Mouse (Mus musculus) urinary bladder, adult 2 months (tissue): ENCODE measurements around the gene Tnfrsf12a. TPM values are rescaled to one million over a fixed set of nuclear protein-coding genes. Genes with fewer than 3 reads are reported as not detected.

Source experiments
- DNase-seq: peaks from one replicate; pipeline ENCODE4 v3.0.0; 2022; ENCODE audit warnings: low spot score
- polyA plus RNA-seq: library from polyadenylated mRNA; depleted of rRNA; stranded (reverse); fragments of >200 nt; gene quantifications from 2 replicates; pipeline ENCODE4 v1.2.3, GENCODE M21; 2012; rRNA removed

Gene Tnfrsf12a
- polyA plus RNA-seq, 1 experiment: 26.7 TPM

DNA sequence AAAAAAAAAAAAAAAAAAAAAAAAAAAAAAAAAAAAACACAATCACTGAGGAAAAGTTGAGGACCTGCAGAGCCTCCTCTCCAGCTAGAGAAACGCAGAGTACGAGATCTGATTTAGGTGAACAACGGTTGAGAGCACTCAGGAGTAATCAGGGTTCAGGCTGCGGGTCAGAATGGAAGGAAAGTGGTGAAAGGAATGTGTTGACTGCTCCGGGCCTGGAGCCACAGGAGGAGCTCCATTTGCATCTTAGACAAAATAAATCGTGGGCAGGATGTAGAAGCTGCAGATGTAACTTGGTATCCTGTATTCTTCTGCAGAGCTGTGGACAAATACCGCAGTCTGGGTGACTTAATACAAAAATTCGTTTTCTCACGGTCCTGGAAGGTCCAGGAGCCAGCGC, 31.4 kb downstream of the Tnfrsf12a start:
- DNase-seq: no peak

DNA sequence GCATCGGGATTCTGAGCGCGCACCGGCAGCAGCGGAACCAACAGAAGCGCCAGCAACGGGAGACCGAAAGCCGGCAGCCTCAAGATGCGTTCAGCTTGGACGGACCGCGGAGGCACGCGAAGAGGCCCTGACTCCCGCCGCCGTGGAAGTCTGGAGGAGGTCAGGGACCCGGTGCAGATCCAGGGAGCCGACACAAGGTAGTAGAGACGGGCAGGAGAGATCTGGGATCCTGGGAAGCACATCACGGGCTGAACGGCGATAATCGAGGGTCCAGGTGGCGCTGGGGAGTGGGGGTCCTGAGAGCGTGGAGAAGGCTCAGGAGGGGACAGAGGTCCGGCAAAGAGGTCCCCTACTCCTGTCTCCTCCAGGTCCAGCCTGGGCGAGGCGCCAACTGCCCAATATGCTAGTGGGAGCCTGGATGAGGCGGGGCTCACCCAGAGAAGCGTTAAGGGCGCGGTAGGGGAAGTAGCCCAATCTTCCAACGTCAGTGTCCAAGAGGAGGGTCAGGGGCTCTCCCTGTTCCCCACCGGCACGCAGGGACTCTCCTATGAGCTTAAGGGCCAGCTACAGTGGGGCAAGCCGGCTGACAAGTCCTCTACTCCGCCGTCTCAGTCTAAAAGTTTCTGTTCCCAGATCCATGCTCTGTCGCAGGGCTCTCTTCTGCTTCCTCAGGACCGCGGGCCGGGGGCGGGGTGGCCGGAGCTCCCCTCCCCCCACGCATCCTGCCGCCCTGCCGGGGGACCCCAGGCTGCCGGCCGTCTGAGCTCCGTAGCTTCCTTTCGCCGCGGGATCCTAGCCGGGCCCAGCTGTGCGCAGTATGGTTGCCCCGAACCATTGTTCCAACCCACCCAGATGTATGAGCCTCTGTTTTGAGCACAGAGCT, 32.4 kb downstream of the Tnfrsf12a start, which contains the start of gene Mmp25:
Gene Mmp25 (minus strand): TSS at position 665 of the 883 bp plus-strand sequence.
- DNase-seq: no peak

DNA sequence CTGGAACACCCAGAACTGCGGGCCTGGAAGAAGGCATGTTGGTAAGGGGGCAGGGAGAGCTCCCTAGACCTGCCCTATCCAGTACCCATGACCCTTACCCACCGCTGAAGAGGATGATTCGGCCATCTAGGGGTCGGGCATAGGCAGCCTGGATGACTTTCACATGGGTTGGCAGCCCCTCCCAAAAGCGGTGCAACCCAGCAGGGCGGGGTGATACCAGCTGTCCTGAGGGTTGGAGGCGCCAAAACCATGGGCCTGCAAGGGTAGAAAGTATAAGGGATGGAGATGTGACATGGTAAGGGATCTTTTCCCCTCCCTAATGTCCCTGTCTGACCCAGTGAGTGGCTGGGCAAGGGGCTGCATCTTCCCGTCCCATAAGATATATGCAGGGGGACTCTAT, 46.0 kb downstream of the Tnfrsf12a start:
- DNase-seq: no peak

DNA sequence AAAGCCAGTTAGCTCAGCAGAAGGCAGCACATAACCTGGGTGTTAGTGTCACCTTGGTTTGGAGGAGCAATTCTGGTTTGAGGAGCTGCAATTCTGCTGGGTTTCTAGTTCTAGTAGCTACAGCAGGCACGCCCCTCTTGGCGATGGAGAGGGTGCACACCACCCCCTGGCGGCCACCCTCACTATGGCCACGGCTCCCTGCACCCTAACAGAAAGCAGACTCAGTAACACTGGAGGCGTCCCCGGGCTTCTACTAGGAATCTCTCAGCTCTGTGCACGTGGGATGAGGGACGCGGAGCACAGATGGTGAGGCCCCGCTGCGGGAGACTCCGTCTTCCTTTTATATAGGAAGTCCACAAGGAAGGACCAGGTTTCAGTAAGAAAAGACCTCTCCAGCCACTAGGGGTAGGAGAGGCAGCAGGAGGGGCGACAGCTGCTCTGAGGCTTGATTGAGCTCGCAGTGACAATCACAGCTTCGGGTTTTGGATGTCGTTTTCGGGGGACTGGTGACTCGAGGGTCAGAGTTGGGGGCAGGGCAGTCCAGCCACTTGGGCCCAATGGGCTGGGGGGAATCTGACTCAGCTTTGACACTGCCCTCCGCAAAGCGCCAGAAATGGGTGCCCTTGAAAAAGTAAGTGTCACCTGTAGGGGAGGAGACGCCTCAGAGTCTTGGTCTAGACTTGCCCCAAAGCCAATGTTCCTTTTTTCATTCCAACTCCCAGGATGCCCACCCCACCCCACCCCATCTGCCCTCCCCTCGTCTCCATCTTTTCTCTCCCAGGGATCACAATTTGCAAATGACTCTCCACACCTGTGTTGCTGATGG, 46.9 kb downstream of the Tnfrsf12a start:
- DNase-seq: peak; percentile 62

GRCm38 (mm10) chr17:23627813-23628212, 49.5 kb downstream of the Tnfrsf12a start:
- no peak for DNase-seq

Other genes starting within 250 kb of the Tnfrsf12a start
- not detected in 2 replicates for gene Vmn2r117, start 197.8 kb downstream of the Tnfrsf12a start, polyA plus RNA-seq
- gene Zfp213, start 113.2 kb downstream of the Tnfrsf12a start, polyA plus RNA-seq: 7.6 and 7.8 TPM in 2 replicates
- 9.2 and 11.9 TPM in 2 replicates for gene Zfp13, start 78.0 kb downstream of the Tnfrsf12a start, polyA plus RNA-seq
- gene Zscan10, start 76.6 kb downstream of the Tnfrsf12a start, polyA plus RNA-seq: 0.04 TPM in 2 replicates
- 0.22 and 0.29 TPM in 2 replicates for gene Mmp25, start 32.2 kb downstream of the Tnfrsf12a start, polyA plus RNA-seq
- 9.2 and 11.7 TPM in 2 replicates for gene Bicdl2, start 17.0 kb downstream of the Tnfrsf12a start, polyA plus RNA-seq
- 136 and 183 TPM in 2 replicates for gene Hcfc1r1, start 3.9 kb downstream of the Tnfrsf12a start, polyA plus RNA-seq
- 13.2 and 16.9 TPM in 2 replicates for gene Thoc6, start 3.6 kb downstream of the Tnfrsf12a start, polyA plus RNA-seq
- gene Cldn6, start 1.8 kb upstream of the Tnfrsf12a start, polyA plus RNA-seq: 0.04 TPM in 1 of 2 replicates, not detected in the other
- not detected in 2 replicates for gene Cldn9, start 6.6 kb upstream of the Tnfrsf12a start, polyA plus RNA-seq
- gene 1520401A03Rik, start 45.3 kb upstream of the Tnfrsf12a start, polyA plus RNA-seq: 0.10 and 0.23 TPM in 2 replicates
- 10.4 and 15.3 TPM in 2 replicates for gene Pkmyt1, start 48.9 kb upstream of the Tnfrsf12a start, polyA plus RNA-seq
- 12.8 and 13.0 TPM in 2 replicates for gene Paqr4, start 63.4 kb upstream of the Tnfrsf12a start, polyA plus RNA-seq
- 0.04 and 0.11 TPM in 2 replicates for gene Kremen2, start 68.4 kb upstream of the Tnfrsf12a start, polyA plus RNA-seq
- 35.0 and 39.3 TPM in 2 replicates for gene Flywch1, start 94.1 kb upstream of the Tnfrsf12a start, polyA plus RNA-seq
- 9.0 and 13.2 TPM in 2 replicates for gene Flywch2, start 108.6 kb upstream of the Tnfrsf12a start, polyA plus RNA-seq
- gene Srrm2, start 113.1 kb upstream of the Tnfrsf12a start, polyA plus RNA-seq: 540 TPM in 2 replicates
- 466 and 498 TPM in 2 replicates for gene Elob, start 151.7 kb upstream of the Tnfrsf12a start, polyA plus RNA-seq
- not detected in 2 replicates for gene Prss33, start 158.6 kb upstream of the Tnfrsf12a start, polyA plus RNA-seq
- 0.67 and 1.1 TPM in 2 replicates for gene Prss32, start 166.4 kb upstream of the Tnfrsf12a start, polyA plus RNA-seq
- 0.04 and 0.28 TPM in 2 replicates for gene Prss41, start 166.7 kb upstream of the Tnfrsf12a start, polyA plus RNA-seq
- gene Prss21, start 190.6 kb upstream of the Tnfrsf12a start, polyA plus RNA-seq: not detected in 2 replicates
- gene Dcpp1, start 203.4 kb upstream of the Tnfrsf12a start, polyA plus RNA-seq: not detected in 2 replicates
- gene Dcpp2, start 203.4 kb upstream of the Tnfrsf12a start, polyA plus RNA-seq: not detected in 2 replicates
- gene Dcpp3, start 240.0 kb upstream of the Tnfrsf12a start, polyA plus RNA-seq: not detected in 2 replicates